Mouse (Mus musculus) c-Kit-positive CD71-positive TER-119-positive erythroid progenitor cells, embryonic 14.5 days (primary cell): ENCODE data around the gene Cldn9.

Source experiments
- DNase-seq: peaks from one replicate; pipeline ENCODE4 v3.0.0-alpha.2; 2013; ENCODE audit warnings: low spot score

Gene Cldn9

GRCm38 (mm10) chr17:23645894-23646293 lies 37.9 kb downstream of the Cldn9 start:
- no peak for DNase-seq

DNA sequence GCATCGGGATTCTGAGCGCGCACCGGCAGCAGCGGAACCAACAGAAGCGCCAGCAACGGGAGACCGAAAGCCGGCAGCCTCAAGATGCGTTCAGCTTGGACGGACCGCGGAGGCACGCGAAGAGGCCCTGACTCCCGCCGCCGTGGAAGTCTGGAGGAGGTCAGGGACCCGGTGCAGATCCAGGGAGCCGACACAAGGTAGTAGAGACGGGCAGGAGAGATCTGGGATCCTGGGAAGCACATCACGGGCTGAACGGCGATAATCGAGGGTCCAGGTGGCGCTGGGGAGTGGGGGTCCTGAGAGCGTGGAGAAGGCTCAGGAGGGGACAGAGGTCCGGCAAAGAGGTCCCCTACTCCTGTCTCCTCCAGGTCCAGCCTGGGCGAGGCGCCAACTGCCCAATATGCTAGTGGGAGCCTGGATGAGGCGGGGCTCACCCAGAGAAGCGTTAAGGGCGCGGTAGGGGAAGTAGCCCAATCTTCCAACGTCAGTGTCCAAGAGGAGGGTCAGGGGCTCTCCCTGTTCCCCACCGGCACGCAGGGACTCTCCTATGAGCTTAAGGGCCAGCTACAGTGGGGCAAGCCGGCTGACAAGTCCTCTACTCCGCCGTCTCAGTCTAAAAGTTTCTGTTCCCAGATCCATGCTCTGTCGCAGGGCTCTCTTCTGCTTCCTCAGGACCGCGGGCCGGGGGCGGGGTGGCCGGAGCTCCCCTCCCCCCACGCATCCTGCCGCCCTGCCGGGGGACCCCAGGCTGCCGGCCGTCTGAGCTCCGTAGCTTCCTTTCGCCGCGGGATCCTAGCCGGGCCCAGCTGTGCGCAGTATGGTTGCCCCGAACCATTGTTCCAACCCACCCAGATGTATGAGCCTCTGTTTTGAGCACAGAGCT lies 39.0 kb downstream of the Cldn9 start, which contains the start of gene Mmp25:
Mmp25 (minus strand) TSS at position 665 of the 883 bp plus-strand sequence.
- DNase-seq, result no peak
